Mouse (Mus musculus) gastrocnemius, postnatal 4 days (tissue): Measurements from ENCODE around the gene Myo15. TPM values are rescaled to one million over a fixed set of nuclear protein-coding genes. Genes with fewer than 3 reads are reported as not detected.

Source experiments
- DNase-seq, 2 experiments: peaks; one replicate each; pipeline ENCODE4 v3.0.0; 2021 to 2022; ENCODE audit warnings: low spot score in 2 of 2, mixed read lengths in 2 of 2
- total RNA-seq, 2 experiments: library from RNA; stranded (reverse); gene quantifications; 2 replicates each; pipeline ENCODE4 v1.2.3; 2021

The Myo15 gene
- total RNA-seq, 2 experiments from 2014 or later, result 0.05 to 0.18 TPM

- no peak for DNase-seq
Observed at GRCm38 (mm10) chr11:60495692-60496091, 26.6 kb downstream of the Myo15 start.

DNA sequence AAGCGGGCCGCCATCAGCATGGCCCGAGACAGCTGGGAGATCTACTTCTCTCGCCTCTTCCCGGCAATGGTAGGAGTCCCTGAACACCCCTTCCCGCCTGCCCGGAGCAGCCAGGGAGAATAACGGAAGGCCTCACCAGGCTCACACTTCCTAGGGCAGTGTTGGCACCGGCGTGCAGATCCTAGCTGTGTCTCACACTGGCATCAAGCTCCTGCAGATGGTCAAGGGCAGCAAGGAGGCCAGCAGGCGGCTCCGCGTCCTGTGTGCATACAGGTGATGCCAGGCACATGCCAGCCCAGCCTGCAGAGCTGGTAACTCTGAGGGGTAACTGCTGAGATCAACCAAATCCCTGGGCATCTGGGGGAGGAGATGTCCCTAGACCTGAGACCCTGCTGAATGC lies 38.1 kb downstream of the Myo15 start:
- DNase-seq, result no peak

DNA sequence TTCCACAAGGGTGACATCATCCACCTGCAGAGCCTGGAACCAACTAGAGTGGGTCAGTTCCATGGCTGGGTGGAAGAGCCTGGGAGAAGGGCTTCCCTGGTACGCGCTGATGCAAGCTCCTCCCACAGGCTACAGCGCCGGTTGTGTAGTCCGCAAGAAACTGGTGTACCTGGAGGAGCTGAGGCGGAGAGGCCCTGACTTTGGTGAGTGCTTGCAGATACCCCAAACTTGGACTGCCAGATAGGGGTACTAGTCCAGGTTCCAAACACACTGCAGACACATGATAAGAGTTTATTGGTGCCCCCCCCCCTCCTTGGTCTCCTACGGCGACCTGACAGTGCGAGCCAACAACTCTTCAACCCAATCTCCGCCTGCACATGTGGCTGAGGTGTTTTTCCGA lies 39.8 kb downstream of the Myo15 start:
- no peak for DNase-seq

DNA sequence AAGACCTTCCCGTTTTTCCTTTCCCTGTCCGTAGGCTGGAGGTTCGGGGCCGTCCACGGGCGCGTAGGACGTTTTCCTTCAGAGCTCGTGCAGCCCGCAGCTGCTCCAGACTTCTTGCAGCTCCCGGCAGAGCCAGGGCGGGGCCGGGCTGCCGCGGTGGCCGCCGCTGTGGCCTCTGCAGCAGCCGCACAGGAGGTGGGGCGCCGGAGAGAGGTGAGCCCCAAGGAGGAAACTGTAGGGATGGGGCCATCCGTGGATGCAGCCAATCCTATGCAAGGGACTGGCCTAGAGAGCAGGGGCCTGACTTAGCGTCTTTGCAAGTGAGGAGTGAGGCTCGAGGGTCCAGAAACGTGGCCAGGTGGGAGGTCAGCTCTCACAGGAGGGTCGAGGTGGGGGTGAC lies 40.4 kb downstream of the Myo15 start:
- no peak for DNase-seq

DNA sequence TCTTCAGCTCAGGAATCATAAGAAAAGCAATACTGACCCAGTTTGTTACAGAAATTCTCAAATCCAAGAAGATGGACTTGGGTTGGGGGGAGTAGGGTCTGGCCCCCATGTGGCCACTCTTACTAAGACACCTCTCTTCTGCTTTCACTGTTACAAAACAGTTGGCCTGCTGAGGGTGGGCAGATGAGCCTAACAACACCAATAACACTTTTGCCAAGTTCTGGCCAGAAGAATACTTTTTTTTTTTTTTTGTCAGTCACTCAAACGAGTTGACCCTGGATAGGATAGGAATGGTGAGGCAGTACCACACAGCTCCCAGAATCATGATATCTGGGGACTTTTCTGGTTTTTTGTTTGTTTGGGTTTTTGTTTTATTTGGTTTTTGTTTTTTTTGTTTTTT lies 42.8 kb downstream of the Myo15 start:
- DNase-seq, result no peak

DNA sequence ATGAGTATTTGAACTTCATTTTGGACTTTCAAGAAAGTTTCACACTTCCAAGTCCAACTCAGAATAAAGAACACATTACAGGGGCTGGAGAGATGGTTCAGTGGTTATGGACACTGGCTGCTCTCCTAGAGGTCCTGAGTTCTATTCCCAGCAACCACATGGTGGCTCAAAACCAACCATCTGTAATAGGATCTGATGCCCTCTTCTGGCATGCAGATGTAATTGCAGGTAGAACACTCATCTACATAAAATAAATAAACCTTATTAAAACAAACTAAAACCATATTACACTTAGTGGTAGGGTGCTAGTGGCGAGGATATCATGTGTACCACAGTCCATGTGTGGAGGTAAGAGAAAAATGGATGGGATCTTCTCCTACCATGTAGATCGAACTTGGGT lies 43.4 kb downstream of the Myo15 start:
- DNase-seq, result no peak

GRCm38 (mm10) chr11:60514941-60515340 lies 45.8 kb downstream of the Myo15 start:
- DNase-seq, result no peak

DNA sequence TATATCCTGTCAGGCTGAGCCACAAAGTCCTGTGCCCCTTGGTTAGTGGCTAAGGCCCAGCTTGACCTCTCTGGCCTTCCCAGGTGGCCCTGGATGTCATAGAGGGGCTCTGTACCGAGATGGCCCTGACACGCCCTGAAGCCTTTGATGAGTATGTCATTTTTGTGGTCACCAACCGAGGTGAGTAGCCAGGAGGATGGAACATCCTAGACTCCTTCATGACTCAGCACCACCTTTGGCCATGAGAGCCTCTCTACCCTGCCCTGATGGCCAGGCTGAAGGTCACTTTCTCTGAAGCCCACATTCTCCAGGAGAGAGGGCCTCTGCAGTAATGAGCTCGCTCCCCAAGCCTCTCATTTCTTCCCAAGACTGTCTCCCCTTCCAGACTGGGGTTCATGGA lies 49.2 kb downstream of the Myo15 start:
- DNase-seq, result no peak

DNA sequence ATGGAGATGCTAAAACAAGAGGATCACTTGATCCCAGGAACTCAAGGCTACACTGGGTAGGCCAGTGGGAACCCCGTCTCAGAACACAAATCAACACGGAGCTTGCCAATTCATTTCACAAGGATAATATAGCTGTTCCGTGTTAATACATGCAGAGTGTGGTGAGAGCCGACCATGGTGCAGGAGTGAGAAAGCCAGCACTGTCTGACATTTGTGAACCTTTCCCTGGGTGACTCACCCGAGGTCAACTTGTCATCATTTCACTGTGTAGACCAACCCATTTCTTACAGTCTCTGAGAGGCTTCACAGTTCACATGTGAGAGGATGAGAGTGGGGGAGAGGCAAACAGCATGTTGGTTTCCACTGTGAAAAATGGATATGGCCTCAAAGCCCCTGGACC lies 52.9 kb downstream of the Myo15 start:
- no peak for DNase-seq

- no peak for DNase-seq
Observed at GRCm38 (mm10) chr11:60522661-60523365, 53.7 kb downstream of the Myo15 start.

DNA sequence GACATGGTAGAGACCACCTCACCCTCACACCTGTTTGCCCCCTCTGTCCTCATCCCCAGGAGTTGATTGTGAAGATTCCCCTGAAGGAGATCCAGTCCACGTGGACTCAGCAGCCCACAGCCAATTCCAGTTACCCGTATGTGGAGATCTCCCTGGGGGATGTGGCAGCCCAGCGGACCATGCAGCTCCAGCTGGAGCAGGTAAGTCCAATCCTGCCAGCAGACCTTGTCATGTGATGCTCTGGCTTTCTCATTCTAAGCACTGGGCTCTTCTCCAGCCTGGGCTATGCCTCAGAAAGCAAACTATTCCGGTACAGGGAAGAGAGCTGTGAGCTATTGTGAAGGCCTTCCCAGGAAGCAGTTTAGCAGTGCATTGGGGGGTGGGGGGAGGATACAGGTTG lies 57.3 kb downstream of the Myo15 start:
- no peak for DNase-seq

- DNase-seq, result no peak
Observed at GRCm38 (mm10) chr11:60535676-60536075, 66.5 kb downstream of the Myo15 start.

GRCm38 (mm10) chr11:60536180-60536858 lies 67.2 kb downstream of the Myo15 start, which contains the start of gene Alkbh5:
TSS of gene Alkbh5 (plus strand) at chr11:60536381.
- DNase-seq, result no peak

GRCm38 (mm10) chr11:60536859-60537467 lies 67.8 kb downstream of the Myo15 start:
- DNase-seq, result peak; percentile 85 to 93

GRCm38 (mm10) chr11:60537468-60538347 lies 68.6 kb downstream of the Myo15 start:
- DNase-seq, result peak; percentile 94 to 97

- peak; percentile 28 to 34 for DNase-seq
Observed at GRCm38 (mm10) chr11:60538371-60539281, 69.5 kb downstream of the Myo15 start.

- no peak for DNase-seq
Observed at GRCm38 (mm10) chr11:60539540-60539939, 70.4 kb downstream of the Myo15 start.

- DNase-seq, result peak in 1 of 2 experiments; percentile 61
Observed at GRCm38 (mm10) chr11:60540002-60540610, 71.0 kb downstream of the Myo15 start.

GRCm38 (mm10) chr11:60540761-60541160 lies 71.6 kb downstream of the Myo15 start:
- no peak for DNase-seq

DNA sequence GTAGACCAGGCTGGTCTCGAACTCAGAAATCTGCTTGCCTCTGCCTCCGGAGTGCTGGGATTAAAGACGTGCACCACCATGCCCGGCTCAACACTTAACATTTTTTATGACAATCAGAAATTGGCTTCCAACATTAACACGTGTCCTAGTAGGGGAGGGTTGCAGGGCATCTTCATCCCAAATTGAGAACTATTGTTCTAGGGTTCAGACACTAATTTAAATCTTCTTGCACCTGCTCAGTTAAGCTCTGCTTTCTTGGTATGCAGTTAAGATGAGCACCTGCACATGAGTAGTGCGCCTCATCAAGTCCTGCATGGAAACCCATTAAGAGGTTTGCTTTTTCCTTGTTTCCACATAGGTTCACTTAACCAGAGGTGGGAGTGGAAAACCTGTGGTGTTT lies 72.7 kb downstream of the Myo15 start:
- DNase-seq, result no peak
